Mouse (Mus musculus): Measurements from ENCODE around the gene Eftud2. TPM values are rescaled to one million over a fixed set of nuclear protein-coding genes. Genes with fewer than 3 reads are reported as not detected.

Eftud2 gene
- polyA plus RNA-seq, 1 experiment = 190 TPM

DNA sequence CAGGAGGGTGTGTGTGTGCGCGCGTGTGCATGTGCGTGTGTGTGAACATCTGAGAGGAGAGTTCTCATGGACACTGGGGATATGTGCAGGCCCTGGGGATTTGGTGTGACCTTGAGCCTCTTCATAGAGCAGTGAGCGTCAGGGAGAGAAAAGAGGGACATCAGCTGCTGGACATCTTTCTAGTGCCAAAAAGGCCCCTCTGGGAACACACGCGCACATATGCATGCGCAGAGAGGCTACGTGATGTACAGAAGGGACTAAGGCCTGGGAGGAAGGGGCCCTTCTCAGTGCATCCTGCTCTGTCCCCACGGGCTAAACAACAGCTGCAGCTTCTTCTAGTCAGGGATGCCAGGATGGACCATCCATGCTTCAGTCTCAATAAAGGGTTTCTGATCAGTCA, 46.6 kb downstream of the Eftud2 start:
- TF ChIP-seq FOSL1 (IDR thresholded peaks at IDR 0.05; ENCODE audit: insufficient read depth, low read length, poor library complexity, severe bottlenecking) = no peak
- TF ChIP-seq CTCF (IDR thresholded peaks at IDR 0.05; ENCODE audit: control insufficient read depth, insufficient read depth, insufficient read length) = no peak
- H3K36me3 ChIP-seq (ENCODE audit: control insufficient read depth, insufficient read depth) = peaks cover 32% of the 10 kb centered on the region

GRCm38 (mm10) chr11:102832700-102833297, 48.0 kb downstream of the Eftud2 start:
- Histone ChIP-seq H3ac (ENCODE audit: control insufficient read depth, insufficient read length, low read depth) (no peak overlapping the region), H3K27me3 (ENCODE audit: control insufficient read depth, insufficient read depth, insufficient read length) (no peaks in the 10 kb centered on the region), H3K79me2 (ENCODE audit: control insufficient read depth, insufficient read depth) (no peaks in the 10 kb centered on the region), H3K36me3 (ENCODE audit: control insufficient read depth, insufficient read depth) (peaks cover 18% of the 10 kb centered on the region), H3K79me3 (ENCODE audit: low read depth) (no peaks in the 10 kb centered on the region), H3K4me3 (ENCODE audit: insufficient read depth, poor library complexity, severe bottlenecking) (no peak overlapping the region)
- TF ChIP-seq MAX (IDR thresholded peaks at IDR 0.05) = no peak
- no peak for TF ChIP-seq MYOG (IDR thresholded peaks at IDR 0.05; ENCODE audit: control insufficient read depth, extremely low read depth, insufficient read length)
- TF ChIP-seq USF1 (IDR thresholded peaks at IDR 0.05; ENCODE audit: low read depth) = no peak
- no peak for TF ChIP-seq CEBPB (IDR thresholded peaks at IDR 0.05; ENCODE audit: low read depth)
- no peak for TF ChIP-seq CTCF (IDR thresholded peaks at IDR 0.05; ENCODE audit: control insufficient read depth, insufficient read depth, insufficient read length)
- TF ChIP-seq MYOD1 (IDR thresholded peaks at IDR 0.05; ENCODE audit: control insufficient read depth, insufficient read length, low read depth) = no peak
- TF ChIP-seq FOSL1 (IDR thresholded peaks at IDR 0.05; ENCODE audit: insufficient read depth, low read length, poor library complexity, severe bottlenecking) = no peak

More for the DNA sequence above, 46.6 kb downstream of the Eftud2 start:
- Histone ChIP-seq H3K79me2 (ENCODE audit: control insufficient read depth, insufficient read depth) (no peaks in the 10 kb centered on the region), H3K79me3 (ENCODE audit: low read depth) (no peaks in the 10 kb centered on the region), H3K4me3 (ENCODE audit: insufficient read depth, poor library complexity, severe bottlenecking) (no peak overlapping the region), H3ac (ENCODE audit: control insufficient read depth, insufficient read length, low read depth) (no peak overlapping the region), H3K27me3 (ENCODE audit: control insufficient read depth, insufficient read depth, insufficient read length) (no peaks in the 10 kb centered on the region)

DNA sequence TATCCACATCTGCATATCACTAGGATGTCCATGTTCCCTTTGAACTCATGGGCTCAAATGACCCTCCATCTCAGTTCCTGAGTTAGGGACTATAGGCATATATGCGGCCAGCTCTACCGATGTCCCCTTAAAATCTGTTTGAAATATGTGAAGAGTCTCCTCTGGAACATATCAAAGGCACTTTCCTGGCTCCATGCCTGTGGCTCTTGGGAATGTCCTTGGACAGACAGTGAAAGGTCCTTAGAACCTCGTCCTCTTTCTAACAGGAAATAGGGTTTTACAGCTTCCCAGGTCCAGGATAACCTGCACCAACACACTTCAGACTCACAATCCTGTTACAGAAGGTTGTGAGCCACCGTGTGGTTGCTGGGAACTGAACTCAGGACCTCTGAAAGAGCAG, 50.5 kb downstream of the Eftud2 start:
- Histone ChIP-seq H3ac (ENCODE audit: control insufficient read depth, insufficient read length, low read depth) (no peak overlapping the region), H3K79me2 (ENCODE audit: control insufficient read depth, insufficient read depth) (no peaks in the 10 kb centered on the region), H3K79me3 (ENCODE audit: low read depth) (no peaks in the 10 kb centered on the region), H3K4me3 (ENCODE audit: insufficient read depth, poor library complexity, severe bottlenecking) (no peak overlapping the region), H3K27me3 (ENCODE audit: control insufficient read depth, insufficient read depth, insufficient read length) (no peaks in the 10 kb centered on the region), H3K36me3 (ENCODE audit: control insufficient read depth, insufficient read depth) (no peaks in the 10 kb centered on the region)
- TF ChIP-seq USF1 (IDR thresholded peaks at IDR 0.05; ENCODE audit: low read depth) (no peak), MAX (IDR thresholded peaks at IDR 0.05) (no peak)

GRCm38 (mm10) chr11:102827097-102827496, 53.7 kb downstream of the Eftud2 start:
- H3K27me3 ChIP-seq (ENCODE audit: control insufficient read depth, insufficient read depth, insufficient read length) = peaks cover 6% of the 10 kb centered on the region
- no peaks in the 10 kb centered on the region for H3K79me3 ChIP-seq (ENCODE audit: low read depth)
- H3ac ChIP-seq (ENCODE audit: control insufficient read depth, insufficient read length, low read depth) = no peak overlapping the region
- no peaks in the 10 kb centered on the region for H3K79me2 ChIP-seq (ENCODE audit: control insufficient read depth, insufficient read depth)
- TF ChIP-seq CEBPB (IDR thresholded peaks at IDR 0.05; ENCODE audit: low read depth) (no peak), CTCF (IDR thresholded peaks at IDR 0.05; ENCODE audit: control insufficient read depth, insufficient read depth, insufficient read length) (no peak), MYOG (IDR thresholded peaks at IDR 0.05; ENCODE audit: control insufficient read depth, extremely low read depth, insufficient read length) (no peak), MYOD1 (IDR thresholded peaks at IDR 0.05; ENCODE audit: control insufficient read depth, insufficient read length, low read depth) (no peak), USF1 (IDR thresholded peaks at IDR 0.05; ENCODE audit: low read depth) (no peak), FOSL1 (IDR thresholded peaks at IDR 0.05; ENCODE audit: insufficient read depth, low read length, poor library complexity, severe bottlenecking) (no peak)
- H3K4me3 ChIP-seq (ENCODE audit: insufficient read depth, poor library complexity, severe bottlenecking) = no peak overlapping the region
- H3K36me3 ChIP-seq (ENCODE audit: control insufficient read depth, insufficient read depth) = no peaks in the 10 kb centered on the region

DNA sequence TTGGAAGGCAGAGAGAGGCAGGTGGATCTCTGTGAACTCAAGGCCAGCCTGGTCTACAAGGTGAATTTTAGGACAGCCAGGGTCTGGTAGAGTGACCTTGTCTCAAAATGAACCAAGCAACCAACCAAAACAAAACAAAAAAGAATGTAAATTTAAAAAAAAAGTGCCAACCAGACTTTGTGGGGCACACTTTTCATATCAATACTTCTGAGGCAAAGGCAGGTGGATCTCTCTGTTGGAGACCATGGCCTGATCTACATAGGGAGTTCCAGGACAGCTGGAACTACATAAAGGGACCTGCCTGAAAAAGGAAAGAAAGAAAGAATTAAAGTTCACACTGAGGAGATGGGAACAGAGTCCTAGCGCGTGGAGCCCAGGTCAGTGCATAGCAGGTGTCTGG, 54.3 kb downstream of the Eftud2 start:
- no peaks in the 10 kb centered on the region for H3K36me3 ChIP-seq (ENCODE audit: control insufficient read depth, insufficient read depth)
- H3ac ChIP-seq (ENCODE audit: control insufficient read depth, insufficient read length, low read depth) = no peak overlapping the region
- TF ChIP-seq MAX (IDR thresholded peaks at IDR 0.05) (no peak), MYOD1 (IDR thresholded peaks at IDR 0.05; ENCODE audit: control insufficient read depth, insufficient read length, low read depth) (no peak), USF1 (IDR thresholded peaks at IDR 0.05; ENCODE audit: low read depth) (no peak), CTCF (IDR thresholded peaks at IDR 0.05; ENCODE audit: control insufficient read depth, insufficient read depth, insufficient read length) (no peak), CEBPB (IDR thresholded peaks at IDR 0.05; ENCODE audit: low read depth) (no peak), FOSL1 (IDR thresholded peaks at IDR 0.05; ENCODE audit: insufficient read depth, low read length, poor library complexity, severe bottlenecking) (no peak), MYOG (IDR thresholded peaks at IDR 0.05; ENCODE audit: control insufficient read depth, extremely low read depth, insufficient read length) (no peak)
- no peaks in the 10 kb centered on the region for H3K79me2 ChIP-seq (ENCODE audit: control insufficient read depth, insufficient read depth)
- no peak overlapping the region for H3K4me3 ChIP-seq (ENCODE audit: insufficient read depth, poor library complexity, severe bottlenecking)
- no peaks in the 10 kb centered on the region for H3K79me3 ChIP-seq (ENCODE audit: low read depth)
- peaks cover 6% of the 10 kb centered on the region for H3K27me3 ChIP-seq (ENCODE audit: control insufficient read depth, insufficient read depth, insufficient read length)

DNA sequence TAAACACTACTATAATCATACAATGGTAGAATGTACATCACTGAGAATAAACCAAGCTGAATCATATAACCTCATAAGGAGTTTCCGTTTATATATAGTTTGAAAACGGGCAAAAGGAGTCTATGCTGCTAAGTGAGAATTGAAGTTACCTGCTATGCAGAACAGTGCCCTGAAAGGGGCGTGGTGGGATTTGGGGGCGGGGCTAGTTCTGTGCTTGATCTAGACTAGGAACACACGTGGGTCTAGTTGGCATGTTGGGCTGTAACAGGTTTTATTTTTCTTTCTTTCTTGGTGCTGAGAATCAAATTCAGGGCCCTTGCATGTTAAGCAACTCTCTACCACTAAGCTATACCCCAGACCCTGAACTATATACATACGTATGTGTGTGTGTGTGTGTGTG, 59.6 kb downstream of the Eftud2 start:
- Histone ChIP-seq H3K4me3 (ENCODE audit: insufficient read depth, poor library complexity, severe bottlenecking) (no peak overlapping the region), H3K36me3 (ENCODE audit: control insufficient read depth, insufficient read depth) (no peaks in the 10 kb centered on the region), H3K27me3 (ENCODE audit: control insufficient read depth, insufficient read depth, insufficient read length) (peaks cover 6% of the 10 kb centered on the region), H3K79me2 (ENCODE audit: control insufficient read depth, insufficient read depth) (peaks cover 20% of the 10 kb centered on the region), H3K79me3 (ENCODE audit: low read depth) (peaks cover 19% of the 10 kb centered on the region), H3ac (ENCODE audit: control insufficient read depth, insufficient read length, low read depth) (no peak overlapping the region)
- TF ChIP-seq MYOD1 (IDR thresholded peaks at IDR 0.05; ENCODE audit: control insufficient read depth, insufficient read length, low read depth) = no peak
